Mouse (Mus musculus): Measurements from ENCODE around the gene Foxp1. TPM values are rescaled to one million over a fixed set of nuclear protein-coding genes. Genes with fewer than 3 reads are reported as not detected.
A peak's percentile ranks its signal among the peaks of the same experiment; 100 is the strongest.

Gene Foxp1
- polyA plus RNA-seq, 1 experiment: 129 TPM

DNA sequence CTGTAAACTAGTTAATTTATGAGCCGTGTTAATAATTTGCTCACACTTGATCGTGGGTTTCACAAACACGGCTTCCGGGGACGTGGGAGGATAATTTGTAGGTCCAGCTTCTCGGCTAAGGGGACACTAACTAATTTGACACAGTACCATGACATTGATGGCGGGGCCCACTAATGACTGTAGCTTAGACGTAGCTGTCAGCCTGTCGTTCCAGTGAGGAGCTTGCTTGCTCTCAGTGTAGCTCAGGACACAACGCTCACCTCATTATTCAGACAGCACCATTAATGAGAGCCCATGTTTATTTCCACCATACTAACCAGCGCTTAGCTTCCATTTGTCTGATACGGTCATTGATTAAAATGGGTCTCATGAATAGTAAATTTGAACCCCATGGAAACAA, 212.0 kb downstream of the Foxp1 start:
- H3K27ac ChIP-seq (ENCODE audit: control insufficient read depth, insufficient read depth, low read length): no peak overlapping the region
- no peaks in the 10 kb centered on the region for H3K27me3 ChIP-seq (ENCODE audit: control insufficient read depth, insufficient read depth, low read length)
- H3K4me1 ChIP-seq (replicated peaks; ENCODE audit: control insufficient read depth, insufficient read depth, low read length): peaks cover 15% of the 10 kb centered on the region
- DNase-seq: no peak
- WGBS: 97% methylated on average over 12 of the region's 12 CpGs
- no peaks in the 10 kb centered on the region for H3K36me3 ChIP-seq (ENCODE audit: control insufficient read depth, insufficient read depth, low read length)
- TF ChIP-seq POLR2A (IDR thresholded peaks at IDR 0.05; ENCODE audit: control insufficient read depth, extremely low read depth, insufficient read depth, low read length, poor library complexity) (no peak), CTCF (IDR thresholded peaks at IDR 0.05; ENCODE audit: borderline replicate concordance, control insufficient read depth, extremely low read depth, insufficient read depth, low read length, poor library complexity) (no peak)
- no peak overlapping the region for H3K4me3 ChIP-seq (ENCODE audit: control insufficient read depth, insufficient read depth, low read length)

DNA sequence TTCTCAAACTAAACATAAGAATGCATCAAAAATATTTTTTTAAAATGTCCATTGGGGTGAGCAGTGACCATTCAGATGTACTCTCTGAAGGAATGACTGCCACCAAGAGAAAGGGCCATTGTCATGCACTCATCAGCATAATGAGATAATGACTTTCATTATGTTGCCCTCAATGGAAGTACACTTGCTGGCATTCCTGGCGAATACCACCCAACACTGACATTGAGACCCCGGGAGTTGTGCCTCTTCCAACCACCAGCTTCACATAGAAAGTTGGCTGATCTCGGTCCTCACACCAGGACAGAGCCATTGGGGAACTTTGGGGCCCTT, 212.4 kb downstream of the Foxp1 start:
- no peak for DNase-seq
- WGBS: 96% methylated on average over 3 of the region's 3 CpGs
- Histone ChIP-seq H3K36me3 (ENCODE audit: control insufficient read depth, insufficient read depth, low read length) (no peaks in the 10 kb centered on the region), H3K4me1 (replicated peaks; ENCODE audit: control insufficient read depth, insufficient read depth, low read length) (peaks cover 16% of the 10 kb centered on the region), H3K27ac (ENCODE audit: control insufficient read depth, insufficient read depth, low read length) (no peak overlapping the region), H3K4me3 (ENCODE audit: control insufficient read depth, insufficient read depth, low read length) (no peak overlapping the region), H3K27me3 (ENCODE audit: control insufficient read depth, insufficient read depth, low read length) (no peaks in the 10 kb centered on the region)
- TF ChIP-seq CTCF (IDR thresholded peaks at IDR 0.05; ENCODE audit: borderline replicate concordance, control insufficient read depth, extremely low read depth, insufficient read depth, low read length, poor library complexity) (no peak), POLR2A (IDR thresholded peaks at IDR 0.05; ENCODE audit: control insufficient read depth, extremely low read depth, insufficient read depth, low read length, poor library complexity) (no peak)

DNA sequence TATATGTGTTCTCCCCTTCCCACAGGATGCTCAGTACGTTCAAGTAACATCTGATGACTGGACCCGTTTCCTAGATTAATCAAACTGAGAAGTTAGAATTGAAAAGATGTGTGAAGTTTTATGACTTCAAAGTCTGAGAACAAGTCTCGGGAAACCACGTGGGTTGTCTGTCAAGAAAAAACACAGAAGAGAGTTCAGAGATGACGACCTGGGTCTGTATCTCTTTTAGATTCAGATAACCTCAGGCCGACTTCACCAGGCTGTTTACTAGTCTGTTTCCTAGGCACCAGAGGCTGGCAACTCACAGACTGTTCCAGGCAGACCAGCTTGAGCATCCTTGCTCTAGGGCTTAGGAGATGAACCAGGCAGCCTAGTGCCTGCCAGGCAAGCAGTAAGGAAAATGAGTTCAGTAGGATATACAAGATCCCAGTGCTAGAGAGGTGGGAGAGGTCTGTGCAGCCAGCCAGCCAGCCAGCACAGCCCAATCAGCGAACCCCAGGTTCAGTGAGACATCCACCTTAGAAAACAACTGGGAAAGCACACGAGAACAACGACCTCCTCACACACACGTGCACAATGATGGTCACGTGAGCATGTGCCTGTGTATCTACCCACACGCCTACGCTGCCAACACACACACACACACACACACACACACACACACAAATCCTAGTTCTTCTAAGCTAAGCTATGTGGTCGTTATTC, 212.9 kb downstream of the Foxp1 start:
- WGBS: 66% methylated on average over 14 of the region's 14 CpGs
- Histone ChIP-seq H3K27me3 (ENCODE audit: control insufficient read depth, insufficient read depth, low read length) (no peaks in the 10 kb centered on the region), H3K4me3 (ENCODE audit: control insufficient read depth, insufficient read depth, low read length) (no peak overlapping the region), H3K27ac (ENCODE audit: control insufficient read depth, insufficient read depth, low read length) (no peak overlapping the region), H3K4me1 (replicated peaks; ENCODE audit: control insufficient read depth, insufficient read depth, low read length) (peaks cover 16% of the 10 kb centered on the region), H3K36me3 (ENCODE audit: control insufficient read depth, insufficient read depth, low read length) (no peaks in the 10 kb centered on the region)
- DNase-seq: no peak
- TF ChIP-seq CTCF (IDR thresholded peaks at IDR 0.05; ENCODE audit: borderline replicate concordance, control insufficient read depth, extremely low read depth, insufficient read depth, low read length, poor library complexity) (no peak), POLR2A (IDR thresholded peaks at IDR 0.05; ENCODE audit: control insufficient read depth, extremely low read depth, insufficient read depth, low read length, poor library complexity) (no peak)

DNA sequence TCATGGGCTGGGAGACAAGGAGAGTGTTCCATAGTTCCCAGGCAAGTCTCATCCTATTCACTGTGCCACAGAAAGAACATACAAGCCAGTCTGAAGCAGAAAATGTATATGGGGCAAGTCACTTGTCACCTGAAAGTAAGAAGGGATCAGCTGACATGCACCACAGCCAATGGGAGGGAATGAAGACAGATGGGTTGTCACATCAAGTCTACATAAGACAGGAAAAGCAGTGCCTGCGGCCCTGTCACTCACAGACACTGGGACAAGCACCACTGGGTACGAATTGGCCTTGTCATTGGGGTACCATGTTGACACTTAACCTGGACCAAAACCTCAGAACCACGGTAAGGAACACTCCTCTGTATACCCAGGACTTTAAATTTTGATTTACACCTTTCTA, 216.8 kb downstream of the Foxp1 start:
- no peaks in the 10 kb centered on the region for H3K36me3 ChIP-seq (ENCODE audit: control insufficient read depth, insufficient read depth, low read length)
- TF ChIP-seq CTCF (IDR thresholded peaks at IDR 0.05; ENCODE audit: borderline replicate concordance, control insufficient read depth, extremely low read depth, insufficient read depth, low read length, poor library complexity): no peak
- no peak for TF ChIP-seq POLR2A (IDR thresholded peaks at IDR 0.05; ENCODE audit: control insufficient read depth, extremely low read depth, insufficient read depth, low read length, poor library complexity)
- peak overlapping the region; percentile 22; the same call in 1 of the 2 replicates for H3K27ac ChIP-seq (ENCODE audit: control insufficient read depth, insufficient read depth, low read length)
- WGBS: 79% methylated on average over 3 of the region's 3 CpGs
- H3K4me1 ChIP-seq (replicated peaks; ENCODE audit: control insufficient read depth, insufficient read depth, low read length): peaks cover 37% of the 10 kb centered on the region
- H3K27me3 ChIP-seq (ENCODE audit: control insufficient read depth, insufficient read depth, low read length): no peaks in the 10 kb centered on the region
- DNase-seq: no peak
- no peak overlapping the region for H3K4me3 ChIP-seq (ENCODE audit: control insufficient read depth, insufficient read depth, low read length)

DNA sequence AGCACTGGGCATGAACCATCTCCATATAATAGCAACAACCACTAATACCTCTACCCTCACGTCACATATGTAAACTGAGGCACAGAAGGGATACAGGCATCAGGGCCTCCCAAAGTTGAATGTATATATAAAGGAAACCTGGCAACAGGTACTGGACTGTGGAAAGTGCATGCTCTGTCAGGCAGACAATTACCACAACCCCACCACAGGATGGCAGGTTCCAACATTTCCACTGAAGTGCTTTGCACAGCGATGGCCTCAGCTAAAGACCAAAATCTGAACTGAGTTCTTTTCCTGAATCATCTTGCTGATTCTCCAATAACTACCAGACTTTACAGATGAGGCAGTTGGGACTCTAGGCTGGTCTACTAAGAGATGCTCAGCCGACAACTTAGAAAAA, 217.3 kb downstream of the Foxp1 start:
- WGBS: 79% methylated on average over 3 of the region's 3 CpGs
- no peak overlapping the region for H3K4me3 ChIP-seq (ENCODE audit: control insufficient read depth, insufficient read depth, low read length)
- no peaks in the 10 kb centered on the region for H3K36me3 ChIP-seq (ENCODE audit: control insufficient read depth, insufficient read depth, low read length)
- H3K27me3 ChIP-seq (ENCODE audit: control insufficient read depth, insufficient read depth, low read length): no peaks in the 10 kb centered on the region
- H3K27ac ChIP-seq (ENCODE audit: control insufficient read depth, insufficient read depth, low read length): no peak overlapping the region
- TF ChIP-seq CTCF (IDR thresholded peaks at IDR 0.05; ENCODE audit: borderline replicate concordance, control insufficient read depth, extremely low read depth, insufficient read depth, low read length, poor library complexity) (no peak), POLR2A (IDR thresholded peaks at IDR 0.05; ENCODE audit: control insufficient read depth, extremely low read depth, insufficient read depth, low read length, poor library complexity) (no peak)
- DNase-seq: no peak
- H3K4me1 ChIP-seq (replicated peaks; ENCODE audit: control insufficient read depth, insufficient read depth, low read length): peaks cover 37% of the 10 kb centered on the region

DNA sequence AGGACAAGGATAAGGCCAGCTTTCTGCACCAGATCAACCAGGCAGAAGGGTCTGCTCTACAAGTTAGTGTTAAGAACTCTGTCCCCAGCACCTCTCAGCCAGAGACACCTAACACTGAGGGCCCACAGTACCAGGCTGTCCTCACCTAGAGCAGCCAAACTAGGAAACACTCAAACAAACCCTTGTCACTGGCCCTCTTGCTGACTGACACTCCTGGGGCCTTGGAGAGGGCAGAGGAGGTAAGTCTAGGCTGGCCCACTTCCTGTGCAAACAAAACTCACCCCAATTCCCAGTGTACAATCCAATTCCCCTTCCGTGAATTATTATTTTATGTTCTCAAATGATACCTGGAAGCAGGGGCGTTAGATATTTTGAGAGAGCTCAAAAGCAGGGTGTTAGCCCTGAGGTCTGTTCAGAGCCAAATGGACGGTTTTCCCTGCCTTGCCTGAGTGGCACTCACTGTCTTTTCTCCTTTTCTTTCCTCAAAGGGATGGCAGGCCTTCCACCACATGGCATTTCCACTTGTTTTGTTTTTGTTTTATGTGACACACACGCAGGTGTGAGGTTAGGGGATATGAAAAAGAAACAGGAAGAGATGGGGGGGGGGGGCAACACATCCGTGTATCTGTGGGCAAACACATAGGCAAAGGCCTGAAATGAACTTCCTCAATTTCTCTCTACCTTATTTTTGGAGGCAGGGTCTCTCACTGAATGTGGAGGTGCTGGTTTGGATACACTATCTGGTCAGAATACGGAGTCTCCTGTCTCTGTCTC, 219.7 kb downstream of the Foxp1 start:
- 51% methylated on average over 6 of the region's 6 CpGs for WGBS
- peak overlapping the region; percentile 94 for H3K27ac ChIP-seq (ENCODE audit: control insufficient read depth, insufficient read depth, low read length)
- peak; percentile 35 for DNase-seq

More for the DNA sequence above, 219.7 kb downstream of the Foxp1 start:
- Histone ChIP-seq H3K27me3 (ENCODE audit: control insufficient read depth, insufficient read depth, low read length) (no peaks in the 10 kb centered on the region), H3K36me3 (ENCODE audit: control insufficient read depth, insufficient read depth, low read length) (no peaks in the 10 kb centered on the region), H3K4me1 (replicated peaks; ENCODE audit: control insufficient read depth, insufficient read depth, low read length) (peaks cover 28% of the 10 kb centered on the region), H3K4me3 (ENCODE audit: control insufficient read depth, insufficient read depth, low read length) (no peak overlapping the region)
- no peak for TF ChIP-seq POLR2A (IDR thresholded peaks at IDR 0.05; ENCODE audit: control insufficient read depth, extremely low read depth, insufficient read depth, low read length, poor library complexity)
- no peak for TF ChIP-seq CTCF (IDR thresholded peaks at IDR 0.05; ENCODE audit: borderline replicate concordance, control insufficient read depth, extremely low read depth, insufficient read depth, low read length, poor library complexity)
